Mouse (Mus musculus) brain, adult 2 months (tissue): ENCODE results near the gene Pram1.

Experiments used
- DNase-seq: peaks from one replicate; pipeline ENCODE4 v3.0.0; 2011; ENCODE audit warnings: low read depth, low spot score

Pram1 gene

GRCm38 (mm10) chr17:33669681-33670080, 31.8 kb downstream of the Pram1 start:
- no peak for DNase-seq

- no peak for DNase-seq
Measured at GRCm38 (mm10) chr17:33673837-33674236, 36.0 kb downstream of the Pram1 start.

- DNase-seq, result peak; percentile 38
Measured at GRCm38 (mm10) chr17:33675452-33675851, 37.6 kb downstream of the Pram1 start.

GRCm38 (mm10) chr17:33676086-33676485, 38.2 kb downstream of the Pram1 start:
- DNase-seq, result no peak

- no peak for DNase-seq
Measured at GRCm38 (mm10) chr17:33678771-33679170, 40.9 kb downstream of the Pram1 start.

- no peak for DNase-seq
Measured at GRCm38 (mm10) chr17:33681767-33682166, 43.9 kb downstream of the Pram1 start.

GRCm38 (mm10) chr17:33684671-33685231, 46.9 kb downstream of the Pram1 start:
- peak; percentile 84 for DNase-seq

GRCm38 (mm10) chr17:33685249-33685653, 47.4 kb downstream of the Pram1 start:
- peak; percentile 98 for DNase-seq

GRCm38 (mm10) chr17:33686760-33687159, 48.9 kb downstream of the Pram1 start, which contains the start of gene Hnrnpm:
Gene Hnrnpm, minus strand, starts transcription at chr17:33686860.
- DNase-seq, result no peak
